In genomic region chr1:64391525-64391924, GRCm38 (mm10) we compare ENCODE assay signal across 25 mouse cellular contexts.
DNase-seq lines count a peak whose midpoint lies in the region; ATAC-seq and TF ChIP-seq lines count a peak whose summit lies in the region.
"Had no signal": no experiment of that assay in that cellular context is flagged by ENCODE, and none has a peak within 500 bp of the region (broad histone marks: within the 10 kb centered on the region; RNA-seq: fewer than 3 reads in every experiment).

No protein-coding gene starts in this region.

- no peak for TF ChIP-seq CTCF in kidney, postnatal 0 days (IDR thresholded peaks at IDR 0.05; ENCODE audit: low read depth)

- no peak overlapping the region for H3K4me3 ChIP-seq in kidney, postnatal 0 days (replicated peaks; ENCODE audit: low read depth, low read length)
- H3K4me3 ChIP-seq in kidney, embryonic 15.5 days (replicated peaks), result no peak overlapping the region
- no peak overlapping the region for H3K4me3 ChIP-seq in neural tube, embryonic 14.5 days (ENCODE audit: low read depth, low read length)
- H3K4me3 ChIP-seq in intestine, embryonic 16.5 days (ENCODE audit: low read length), result no peak overlapping the region
- H3K4me3 ChIP-seq: embryonic facial prominence, embryonic 12.5 days; embryonic facial prominence, embryonic 15.5 days; gastrocnemius, adult 2 months; heart, adult 2 months; heart, embryonic 10.5 days; heart, embryonic 13.5 days had no signal

- H3K9me3 ChIP-seq in kidney, postnatal 0 days (replicated peaks; ENCODE audit: low read length), result no peaks in the 10 kb centered on the region
- no peaks in the 10 kb centered on the region for H3K9me3 ChIP-seq in kidney, embryonic 15.5 days (replicated peaks)
- no peaks in the 10 kb centered on the region for H3K9me3 ChIP-seq in neural tube, embryonic 14.5 days (ENCODE audit: control insufficient read depth, low read length)
- H3K9me3 ChIP-seq in intestine, embryonic 16.5 days (ENCODE audit: control insufficient read depth, low read length), result no peaks in the 10 kb centered on the region
- H3K9me3 ChIP-seq: embryonic facial prominence, embryonic 12.5 days; embryonic facial prominence, embryonic 15.5 days; heart, embryonic 10.5 days; heart, embryonic 13.5 days had no signal

- H3K27me3 ChIP-seq in kidney, postnatal 0 days (ENCODE audit: insufficient read depth, low read length), result no peaks in the 10 kb centered on the region
- no peaks in the 10 kb centered on the region for H3K27me3 ChIP-seq in kidney, embryonic 15.5 days
- no peaks in the 10 kb centered on the region for H3K27me3 ChIP-seq in neural tube, embryonic 14.5 days (ENCODE audit: control insufficient read depth, insufficient read depth, low read length)
- H3K27me3 ChIP-seq in intestine, embryonic 16.5 days (replicated peaks; ENCODE audit: control insufficient read depth, insufficient read depth, low read length), result no peaks in the 10 kb centered on the region
- H3K27me3 ChIP-seq: embryonic facial prominence, embryonic 12.5 days; embryonic facial prominence, embryonic 15.5 days; heart, embryonic 13.5 days had no signal

- H3K36me3 ChIP-seq in kidney, postnatal 0 days (ENCODE audit: insufficient read depth, low read length), result no peaks in the 10 kb centered on the region
- H3K36me3 ChIP-seq in kidney, embryonic 15.5 days, result no peaks in the 10 kb centered on the region
- no peaks in the 10 kb centered on the region for H3K36me3 ChIP-seq in neural tube, embryonic 14.5 days (ENCODE audit: control insufficient read depth, insufficient read depth, low read length)
- H3K36me3 ChIP-seq in intestine, embryonic 16.5 days (ENCODE audit: control insufficient read depth, insufficient read depth, low read length), result no peaks in the 10 kb centered on the region
- H3K36me3 ChIP-seq: embryonic facial prominence, embryonic 12.5 days; embryonic facial prominence, embryonic 15.5 days; heart, embryonic 10.5 days; heart, embryonic 13.5 days had no signal

- H3K9ac ChIP-seq in kidney, postnatal 0 days (ENCODE audit: low read depth, low read length), result no peak overlapping the region
- H3K9ac ChIP-seq in kidney, embryonic 15.5 days, result no peak overlapping the region
- no peak overlapping the region for H3K9ac ChIP-seq in neural tube, embryonic 14.5 days (replicated peaks; ENCODE audit: low read depth, low read length)
- H3K9ac ChIP-seq in intestine, embryonic 16.5 days (ENCODE audit: low read depth, low read length), result no peak overlapping the region
- H3K9ac ChIP-seq: embryonic facial prominence, embryonic 12.5 days; embryonic facial prominence, embryonic 15.5 days; forebrain, postnatal 0 days; heart, embryonic 13.5 days; hindbrain, embryonic 14.5 days had no signal

- ATAC-seq in kidney, postnatal 0 days (replicated peaks; ENCODE audit: low FRiP score, low read depth), result no peak
- no peak for ATAC-seq in kidney, embryonic 15.5 days (replicated peaks; ENCODE audit: low FRiP score)
- ATAC-seq in neural tube, embryonic 14.5 days (ENCODE audit: low read depth), result peak; percentile 56
- ATAC-seq in intestine, embryonic 16.5 days, result no peak
- ATAC-seq: activated CD4-positive, CD25-positive, alpha-beta regulatory T cell, adult 4 months; forebrain, embryonic 14.5 days; forebrain, postnatal 0 days had no signal

- no peak overlapping the region for H3K4me2 ChIP-seq in kidney, postnatal 0 days (ENCODE audit: low read length)
- no peak overlapping the region for H3K4me2 ChIP-seq in kidney, embryonic 15.5 days
- H3K4me2 ChIP-seq in neural tube, embryonic 14.5 days (ENCODE audit: low read depth, low read length), result no peak overlapping the region
- no peak overlapping the region for H3K4me2 ChIP-seq in intestine, embryonic 16.5 days (ENCODE audit: low read depth, low read length)
- H3K4me2 ChIP-seq: embryonic facial prominence, embryonic 12.5 days; embryonic facial prominence, embryonic 15.5 days; heart, embryonic 13.5 days; hindbrain, embryonic 14.5 days had no signal

- DNase-seq in heart, adult 11 months, result peak; percentile 5
- no peak for DNase-seq in heart, adult 18-20 months
- DNase-seq in kidney, postnatal 0 days (ENCODE audit: low spot score), result peak; percentile 56
- DNase-seq: adrenal gland, adult 8-10 months; adrenal gland, postnatal 36 days; cerebellum, adult 11 months; cerebellum, adult 2 months; cerebellum, adult 9-11 months; cerebellum, postnatal 25 days; forebrain, postnatal 0 days; gastrocnemius, adult 2 months; gastrocnemius, postnatal 14 days; heart, adult 2 months; heart, postnatal 14 days; heart, postnatal 4 days had no signal

- no peak overlapping the region for H3K27ac ChIP-seq in kidney, postnatal 0 days
- no peak overlapping the region for H3K27ac ChIP-seq in kidney, embryonic 15.5 days
- H3K27ac ChIP-seq in neural tube, embryonic 14.5 days (ENCODE audit: low read depth, low read length), result 0 out of 2 replicates have a peak overlapping the region, but pooled peaks have one; percentile 39
- no peak overlapping the region for H3K27ac ChIP-seq in intestine, embryonic 16.5 days (ENCODE audit: low read length)
- H3K27ac ChIP-seq: embryonic facial prominence, embryonic 12.5 days; embryonic facial prominence, embryonic 15.5 days; gastrocnemius, adult 2 months; heart, adult 2 months; heart, embryonic 10.5 days; heart, embryonic 13.5 days had no signal

- 24% methylated on average over 8 of the region's 8 CpGs for WGBS in kidney, postnatal 0 days
- whole genome bisulfite sequencing in kidney, embryonic 15.5 days, result 21% methylated on average over 8 of the region's 8 CpGs
- WGBS in neural tube, embryonic 14.5 days, result 16% methylated on average over 8 of the region's 8 CpGs
- WGBS in intestine, embryonic 16.5 days, result 38% methylated on average over 8 of the region's 8 CpGs

- H3K4me1 ChIP-seq in kidney, postnatal 0 days (replicated peaks; ENCODE audit: insufficient read depth, low read length), result no peaks in the 10 kb centered on the region
- H3K4me1 ChIP-seq in kidney, embryonic 15.5 days, result peaks cover 9% of the 10 kb centered on the region; the same call in 1 of the 2 replicates
- 0 out of 2 replicates have a peak, but pooled peaks cover 3% of the 10 kb centered on the region for H3K4me1 ChIP-seq in neural tube, embryonic 14.5 days (ENCODE audit: control insufficient read depth, insufficient read depth, low read length)
- no peaks in the 10 kb centered on the region for H3K4me1 ChIP-seq in intestine, embryonic 16.5 days (ENCODE audit: control insufficient read depth, insufficient read depth, low read length)
- H3K4me1 ChIP-seq: embryonic facial prominence, embryonic 12.5 days; embryonic facial prominence, embryonic 15.5 days; heart, embryonic 10.5 days; heart, embryonic 13.5 days had no signal

Comparison
In these comparisons a context has a peak if more than half of its experiments do, and no peak if none do; other contexts are left out.
1. DNase-seq: peak in heart, adult 11 months (single experiment) and kidney, postnatal 0 days (single experiment); none in heart, adult 18-20 months (0 of 2).